Comparison of ENCODE assay signal across 33 mouse cellular contexts in genomic region chr19:12024149-12024548, GRCm38 (mm10). TPM values are rescaled to one million over a fixed set of nuclear protein-coding genes. Genes with fewer than 3 reads are reported as not detected.
A peak's percentile ranks its signal among the peaks of the same experiment; 100 is the strongest.
DNase-seq lines count a peak whose midpoint lies in the region; ATAC-seq and TF ChIP-seq lines count a peak whose summit lies in the region.
"Had no signal": no experiment of that assay in that cellular context is flagged by ENCODE, and none has a peak within 500 bp of the region (broad histone marks: within the 10 kb centered on the region; RNA-seq: fewer than 3 reads in every experiment).

No protein-coding gene starts in this region.

- no peak overlapping the region for H3K4me3 ChIP-seq in layer of hippocampus, adult 2 months
- H3K4me3 ChIP-seq: gastrocnemius, adult 2 months; heart, embryonic 12.5 days; hindbrain, embryonic 10.5 days; kidney, embryonic 15.5 days; limb, embryonic 10.5 days; limb, embryonic 15.5 days; midbrain, embryonic 15.5 days; neural tube, embryonic 13.5 days; stomach, embryonic 15.5 days had no signal

- TF ChIP-seq CTCF in layer of hippocampus, adult 2 months (conservative IDR thresholded peaks at IDR 0.05) = no peak

- DNase-seq in layer of hippocampus, adult 9-11 months = peak; percentile 61
- DNase-seq in layer of hippocampus, adult 2 months (ENCODE audit: low spot score in 2 of 2) = no peak
- DNase-seq in MEL-GATA-1-ER (ENCODE audit: extremely low read depth, low read depth) = peak; percentile 53
- peak; percentile 30 to 38 for DNase-seq in monocyte, adult 2 months (ENCODE audit: low read depth in 1 of 2, low spot score in 2 of 2)
- no peak for DNase-seq in cerebellum, postnatal 14 days
- DNase-seq in adrenal gland, postnatal 14 days = no peak
- DNase-seq in ovary, adult 18-20 months (ENCODE audit: low spot score) = no peak
- DNase-seq: adrenal gland, postnatal 25 days; cerebellum, adult 18-20 months; cerebellum, postnatal 10 days; gastrocnemius, adult 2 months; gastrocnemius, postnatal 36 days; kidney, adult 18-20 months; kidney, postnatal 25 days; lung, embryonic 14.5 days; right cerebral cortex, postnatal 25 days; thymus, postnatal 14 days had no signal

- peak; percentile 83 for ATAC-seq in granulocyte monocyte progenitor cell, adult 5-6 weeks (replicated peaks; ENCODE audit: poor library complexity, severe bottlenecking)
- ATAC-seq: forebrain, embryonic 14.5 days; hindbrain, embryonic 16.5 days; midbrain, embryonic 15.5 days had no signal

- no peak overlapping the region for H3K27ac ChIP-seq in layer of hippocampus, adult 2 months
- H3K27ac ChIP-seq: gastrocnemius, adult 2 months; hindbrain, embryonic 10.5 days; kidney, embryonic 15.5 days; limb, embryonic 10.5 days; limb, embryonic 15.5 days; liver, embryonic 14.5 days; midbrain, embryonic 15.5 days; neural tube, embryonic 13.5 days; stomach, embryonic 15.5 days had no signal

RNA-seq across cellular contexts. Expression of gene Olfr1423, which starts 17.0 kb away (rescaled TPM):
- total RNA-seq in layer of hippocampus, adult 2 months (2021) = not detected
- not detected in 2 replicates for total RNA-seq in granulocyte monocyte progenitor cell, adult 5-6 weeks (2014; fragmentation: Nextera tagmentation)
- not detected in 2 replicates for total RNA-seq in granulocyte monocyte progenitor cell, adult 5-6 weeks (2017)
- total RNA-seq in adrenal gland, postnatal 14 days (2021) = not detected in 2 replicates
- total RNA-seq: adrenal gland, postnatal 25 days; CH12.LX; gastrocnemius, adult 2 months; gastrocnemius, postnatal 36 days; layer of hippocampus, adult 8-10 months; left cerebral cortex, postnatal 10 days had no signal

RNA-seq across cellular contexts. Expression of gene Olfr1424, which starts 38.3 kb away (rescaled TPM):
- total RNA-seq in layer of hippocampus, adult 2 months (2021) = not detected
- total RNA-seq in granulocyte monocyte progenitor cell, adult 5-6 weeks (2014; fragmentation: Nextera tagmentation) = not detected in 2 replicates
- total RNA-seq in granulocyte monocyte progenitor cell, adult 5-6 weeks (2017) = not detected in 2 replicates
- not detected in 2 replicates for total RNA-seq in adrenal gland, postnatal 14 days (2021)
- total RNA-seq: adrenal gland, postnatal 25 days; CH12.LX; ES-E14; gastrocnemius, adult 2 months; gastrocnemius, postnatal 36 days; layer of hippocampus, adult 8-10 months; left cerebral cortex, postnatal 10 days had no signal

RNA-seq across cellular contexts. Expression of gene Olfr1425, which starts 53.4 kb away (rescaled TPM):
- not detected for total RNA-seq in layer of hippocampus, adult 2 months (2021)
- total RNA-seq in granulocyte monocyte progenitor cell, adult 5-6 weeks (2014; fragmentation: Nextera tagmentation) = not detected in 2 replicates
- not detected in 2 replicates for total RNA-seq in granulocyte monocyte progenitor cell, adult 5-6 weeks (2017)
- total RNA-seq in adrenal gland, postnatal 14 days (2021) = not detected in 2 replicates
- total RNA-seq: adrenal gland, postnatal 25 days; CH12.LX; ES-E14; gastrocnemius, adult 2 months; gastrocnemius, postnatal 36 days; layer of hippocampus, adult 8-10 months; left cerebral cortex, postnatal 10 days had no signal

RNA-seq across cellular contexts. Expression of gene Osbp, which starts 58.4 kb away (rescaled TPM):
- total RNA-seq in layer of hippocampus, adult 2 months (2021) = 10 to 100 TPM; 50.3 to 50.9 TPM
- total RNA-seq in granulocyte monocyte progenitor cell, adult 5-6 weeks (2014; fragmentation: Nextera tagmentation) = 39.1 and 46.5 TPM in 2 replicates
- 35.2 and 42.3 TPM in 2 replicates for total RNA-seq in granulocyte monocyte progenitor cell, adult 5-6 weeks (2017)
- total RNA-seq in adrenal gland, postnatal 14 days (2021) = 63.9 and 65.6 TPM in 2 replicates

Comparison
In these comparisons a context has a peak if more than half of its experiments do, and no peak if none do; other contexts are left out.
1. DNase-seq: peak in layer of hippocampus, adult 9-11 months (single experiment), MEL-GATA-1-ER (single experiment) and monocyte, adult 2 months (2 of 2); none in layer of hippocampus, adult 2 months (0 of 2), cerebellum, postnatal 14 days (0 of 2), adrenal gland, postnatal 14 days (single experiment) and ovary, adult 18-20 months (single experiment).